Comparison of ENCODE assay signal across 14 mouse cellular contexts in the genomic region with DNA sequence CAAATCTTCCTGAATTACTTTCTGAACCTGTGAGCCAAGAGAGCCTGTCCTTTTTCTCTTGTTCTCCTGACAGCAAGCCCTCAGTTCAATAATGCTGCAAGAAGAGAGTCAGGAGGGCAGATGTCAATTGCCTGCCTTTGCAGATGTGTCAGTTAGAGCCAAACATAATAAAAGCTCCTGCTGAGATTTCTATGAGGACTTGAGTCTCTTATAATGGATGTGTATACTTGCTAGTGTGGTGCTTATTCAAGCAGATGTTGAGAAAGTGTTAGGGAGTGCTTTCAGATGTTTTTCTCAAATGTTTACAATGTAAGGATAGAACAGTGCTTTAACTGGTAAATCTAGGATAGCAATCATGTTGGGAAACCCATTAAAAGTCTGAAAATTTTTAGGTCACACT.
"Had no signal": no experiment of that assay in that cellular context is flagged by ENCODE, and none has a peak within 500 bp of the region (broad histone marks: within the 10 kb centered on the region; RNA-seq: fewer than 3 reads in every experiment).

No protein-coding gene starts in this region.

- H3K4me2 ChIP-seq: liver, embryonic 13.5 days; midbrain, embryonic 13.5 days; neural tube, embryonic 12.5 days; stomach, embryonic 15.5 days had no signal

- H3K27ac ChIP-seq: liver, embryonic 13.5 days; macrophage; midbrain, embryonic 13.5 days; neural tube, embryonic 12.5 days; stomach, embryonic 15.5 days had no signal

- H3K9me3 ChIP-seq: stomach, embryonic 15.5 days had no signal

- H3K9ac ChIP-seq: liver, embryonic 13.5 days; liver, postnatal 0 days; midbrain, embryonic 13.5 days; neural tube, embryonic 12.5 days; stomach, embryonic 15.5 days had no signal

- DNase-seq: kidney, adult 11 months; kidney, adult 9 months; kidney, postnatal 14 days; left cerebral cortex, postnatal 4 days; liver; liver, embryonic 13.5 days; liver, postnatal 0 days; right cerebral cortex, postnatal 14 days; thymus, adult 2 months; thymus, postnatal 25 days had no signal

- H3K4me1 ChIP-seq: liver, embryonic 13.5 days; midbrain, embryonic 13.5 days; neural tube, embryonic 12.5 days; stomach, embryonic 15.5 days had no signal

- H3K27me3 ChIP-seq: liver, embryonic 13.5 days; midbrain, embryonic 13.5 days; neural tube, embryonic 12.5 days; stomach, embryonic 15.5 days had no signal

- H3K36me3 ChIP-seq: liver, embryonic 13.5 days; midbrain, embryonic 13.5 days; neural tube, embryonic 12.5 days; stomach, embryonic 15.5 days had no signal

- ATAC-seq: liver, postnatal 0 days; midbrain, embryonic 13.5 days had no signal

- H3K4me3 ChIP-seq: liver, embryonic 13.5 days; midbrain, embryonic 13.5 days; neural tube, embryonic 12.5 days; stomach, embryonic 15.5 days had no signal
